Mouse (Mus musculus): Measurements from ENCODE around the gene Gm5724.

Gm5724 gene

GRCm38 (mm10) chr6:141773710-141774109 is at the start of gene Gm5724:
Gene Gm5724, minus strand, starts transcription at chr6:141773810.
- no peak for DNase-seq (ENCODE audit: low read depth in 2 of 2, low spot score in 2 of 2)

- DNase-seq (ENCODE audit: low read depth in 2 of 2, low spot score in 2 of 2) = no peak
Measured at GRCm38 (mm10) chr6:141797837-141798236, 24.2 kb upstream of the Gm5724 start.

GRCm38 (mm10) chr6:141774476-141774875 is 866 bp upstream of the Gm5724 start:
- DNase-seq (ENCODE audit: low read depth in 2 of 2, low spot score in 2 of 2) = no peak

GRCm38 (mm10) chr6:141691246-141691645 is 82.4 kb downstream of the Gm5724 start:
- no peak for DNase-seq (ENCODE audit: low read depth in 2 of 2, low spot score in 2 of 2)

GRCm38 (mm10) chr6:141687008-141687407 is 86.6 kb downstream of the Gm5724 start:
- no peak for DNase-seq (ENCODE audit: low read depth in 2 of 2, low spot score in 2 of 2)

Measured in CD8-positive naive resting alpha-beta T cell, adult 2 months (primary cell).